Mouse (Mus musculus) frontal cortex, postnatal 14 days (tissue): ENCODE data around the gene Stk10.

Experiments
- DNase-seq, 2 experiments: peaks; one replicate each; pipeline ENCODE4 v3.0.0; 2022; ENCODE audit warnings: low spot score in 2 of 2

The Stk10 gene

DNA sequence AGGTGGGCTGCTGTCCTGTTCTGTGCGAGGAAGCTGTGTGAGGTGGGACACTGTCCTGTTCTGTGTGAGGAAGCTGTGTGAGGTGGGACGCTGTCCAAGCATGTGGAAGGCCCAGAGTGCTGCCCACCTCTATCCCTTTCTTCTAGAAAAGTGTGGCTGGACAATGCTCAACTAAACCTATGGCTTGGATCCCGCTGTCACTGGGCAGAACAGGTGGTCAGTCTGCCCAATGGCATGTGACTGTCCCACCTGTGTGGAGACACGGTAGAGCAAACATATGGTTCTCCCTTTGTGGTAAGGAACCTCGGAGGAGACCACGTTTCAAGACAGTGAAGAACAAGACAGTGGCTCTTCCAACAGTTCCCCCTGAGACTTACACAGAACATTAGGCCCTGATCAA is 94.8 kb downstream of the Stk10 start:
- no peak for DNase-seq

DNA sequence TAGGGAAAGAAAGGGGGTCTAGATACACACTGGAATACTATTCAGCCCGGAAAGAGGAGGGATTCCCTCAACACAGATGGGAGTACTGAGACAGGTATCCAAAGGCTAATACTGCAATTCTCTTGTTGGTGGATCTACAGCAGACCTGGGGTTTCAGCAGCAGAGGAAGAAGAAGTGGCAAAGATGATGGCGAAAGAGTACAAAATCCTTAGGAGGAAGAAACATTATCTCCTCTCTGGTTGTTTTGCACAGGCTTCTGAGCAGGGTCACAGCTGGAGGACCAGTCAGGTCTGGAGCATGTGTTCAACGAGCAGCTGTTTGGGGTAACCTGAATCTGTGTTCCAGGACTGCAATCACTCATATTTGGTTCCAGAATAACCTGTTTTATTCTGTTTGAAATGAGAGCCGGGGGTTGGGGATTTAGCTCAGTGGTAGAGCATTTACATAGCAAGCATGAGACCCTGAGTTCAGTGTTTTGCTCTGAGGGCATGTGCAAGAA is 96.7 kb downstream of the Stk10 start:
- DNase-seq = no peak

DNA sequence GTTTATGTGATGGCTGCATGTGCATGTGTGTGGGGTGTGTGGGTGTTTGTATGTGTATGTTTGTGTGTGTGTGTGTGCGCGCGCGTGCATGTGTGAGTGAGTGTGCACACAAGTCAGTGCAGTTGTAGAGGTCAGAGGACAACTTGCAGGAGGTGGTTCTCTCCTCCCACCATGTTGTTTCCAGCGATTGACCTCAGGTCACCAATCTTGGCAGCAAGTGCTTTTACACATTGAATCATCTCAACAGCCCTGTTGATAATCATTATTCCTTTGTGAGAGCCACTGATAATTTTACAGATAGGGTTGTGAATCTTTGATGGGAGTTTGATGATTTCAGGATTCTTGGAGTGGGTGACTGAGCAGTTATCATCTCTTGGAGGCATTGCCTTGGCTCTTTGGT is 99.6 kb downstream of the Stk10 start:
- DNase-seq = no peak

DNA sequence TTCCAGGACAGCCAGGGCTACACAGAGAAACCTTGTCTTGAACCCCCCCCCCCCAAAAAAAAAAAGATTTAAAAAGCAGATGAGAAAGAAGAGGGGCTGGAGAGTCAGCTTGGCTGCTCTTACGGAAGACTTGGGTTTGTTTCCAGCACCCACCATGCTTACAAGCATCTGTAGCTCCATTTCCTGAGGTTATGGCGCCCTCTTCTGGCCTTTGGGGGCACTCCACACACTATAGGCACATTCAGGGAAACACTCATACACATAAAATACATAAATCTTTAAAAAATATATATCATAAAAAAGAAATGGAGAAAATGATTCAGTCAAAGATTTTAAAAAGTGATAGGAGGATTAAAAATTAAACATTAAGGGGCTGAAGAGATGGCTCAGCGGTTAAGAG is 100.4 kb downstream of the Stk10 start:
- no peak for DNase-seq

DNA sequence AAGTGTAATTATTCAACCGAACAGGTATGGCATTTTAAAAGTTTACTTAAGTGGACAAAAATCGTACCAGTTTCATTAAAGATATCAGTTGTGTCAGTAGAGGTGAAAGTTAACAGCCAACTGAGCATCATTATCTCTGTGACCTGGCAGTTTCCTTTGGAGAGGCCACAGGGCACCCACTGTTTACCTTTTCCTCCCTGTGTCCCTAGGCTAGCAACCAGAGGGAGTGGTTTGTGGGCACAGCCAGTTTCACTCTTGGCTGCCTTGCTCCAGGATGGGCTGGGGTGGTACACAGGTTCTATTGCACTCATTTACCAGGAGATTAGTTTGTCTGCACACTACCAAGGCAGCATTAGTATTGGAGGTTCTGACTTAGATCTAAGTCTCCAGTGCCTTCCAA is 101.0 kb downstream of the Stk10 start:
- no peak for DNase-seq

DNA sequence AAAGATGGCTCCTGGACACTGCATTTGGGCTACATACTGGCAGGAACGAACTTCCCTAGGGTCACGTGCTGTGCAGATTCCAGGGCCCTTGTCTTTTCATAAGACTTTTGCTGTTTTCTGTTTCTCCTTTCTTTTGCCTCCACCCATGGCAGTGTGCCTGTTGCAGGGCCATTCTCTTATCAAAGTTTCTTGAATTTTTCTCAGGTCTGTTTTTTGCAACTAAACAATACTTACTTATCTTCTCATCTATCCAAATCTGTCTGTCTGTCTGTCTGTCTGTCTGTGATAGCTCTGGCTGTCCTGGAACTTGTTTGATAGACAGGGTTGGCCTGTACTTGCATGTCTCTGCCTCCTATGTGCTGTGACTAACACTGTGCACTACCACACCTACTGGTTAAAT is 101.7 kb downstream of the Stk10 start:
- DNase-seq = no peak

DNA sequence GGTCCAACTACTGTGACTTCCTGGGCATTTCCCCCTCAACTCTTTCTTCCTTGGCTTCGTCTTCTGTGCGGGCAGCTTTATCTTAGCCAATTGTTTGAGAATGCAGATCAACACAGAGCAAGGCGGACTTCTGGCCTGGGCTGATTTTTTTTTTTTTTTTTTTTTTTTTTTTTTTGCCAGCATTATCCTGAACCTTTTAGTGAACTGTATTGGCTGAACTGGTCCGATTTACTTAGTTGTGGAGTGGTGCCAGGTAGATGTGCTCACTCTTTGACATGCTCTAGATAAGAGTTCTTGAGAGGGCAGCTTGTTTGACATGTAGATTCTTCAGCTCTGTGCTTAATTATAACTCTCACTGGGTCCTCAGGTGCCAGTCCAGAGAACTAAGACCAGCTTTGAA is 103.2 kb downstream of the Stk10 start:
- DNase-seq = no peak

DNA sequence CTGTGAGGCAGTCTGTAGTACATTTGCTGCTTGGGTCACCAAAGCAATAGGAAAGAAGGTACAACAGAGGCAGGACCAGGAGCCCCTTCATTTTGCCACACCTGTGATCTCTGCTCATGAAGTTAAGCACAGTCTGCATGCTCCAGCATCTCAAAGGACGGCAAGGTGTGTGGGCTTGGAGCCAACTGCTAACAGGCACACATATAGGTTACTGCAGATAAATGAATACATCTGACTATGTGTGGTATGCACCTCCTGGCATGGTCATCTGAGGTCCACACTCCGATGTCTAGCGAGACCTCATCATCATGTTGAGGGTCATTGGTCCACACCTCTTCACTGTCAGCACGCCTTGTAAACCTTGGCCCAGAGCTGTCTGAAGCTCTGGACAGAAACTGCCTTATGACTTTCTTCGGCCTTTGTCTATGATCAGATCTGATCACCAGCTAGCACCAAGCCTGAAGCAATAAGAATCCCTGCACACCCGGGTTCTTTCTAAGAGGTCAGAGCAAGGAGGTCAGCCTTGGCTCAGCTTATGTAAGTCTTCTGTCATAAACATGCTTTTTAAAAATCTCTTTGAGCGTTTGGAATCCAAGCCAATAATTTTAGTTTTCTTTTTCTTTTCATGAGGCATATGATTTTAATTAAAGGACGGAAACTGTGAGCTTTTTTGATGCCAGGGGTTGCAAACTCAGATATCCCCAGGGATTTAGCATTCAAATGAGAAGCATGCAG is 105.6 kb downstream of the Stk10 start:
- no peak for DNase-seq

DNA sequence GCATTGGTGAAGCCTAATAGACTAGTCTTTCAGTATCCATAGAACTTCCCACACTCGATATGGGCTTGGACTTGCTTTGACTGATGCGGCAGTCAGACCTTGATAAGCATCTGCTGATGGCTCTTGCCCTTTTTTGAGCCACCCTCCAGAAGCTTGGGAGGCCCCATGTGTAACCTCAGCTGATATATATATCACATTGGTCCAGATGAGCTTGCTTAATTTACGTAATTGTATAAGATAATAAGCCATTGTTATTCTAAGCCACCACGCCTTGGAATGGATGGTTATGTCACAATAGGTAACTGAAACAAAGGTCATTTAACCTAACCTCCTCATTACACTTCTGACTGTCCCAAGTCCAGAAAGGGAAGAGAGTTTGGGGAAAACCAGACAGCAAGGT is 107.5 kb downstream of the Stk10 start:
- no peak for DNase-seq

DNA sequence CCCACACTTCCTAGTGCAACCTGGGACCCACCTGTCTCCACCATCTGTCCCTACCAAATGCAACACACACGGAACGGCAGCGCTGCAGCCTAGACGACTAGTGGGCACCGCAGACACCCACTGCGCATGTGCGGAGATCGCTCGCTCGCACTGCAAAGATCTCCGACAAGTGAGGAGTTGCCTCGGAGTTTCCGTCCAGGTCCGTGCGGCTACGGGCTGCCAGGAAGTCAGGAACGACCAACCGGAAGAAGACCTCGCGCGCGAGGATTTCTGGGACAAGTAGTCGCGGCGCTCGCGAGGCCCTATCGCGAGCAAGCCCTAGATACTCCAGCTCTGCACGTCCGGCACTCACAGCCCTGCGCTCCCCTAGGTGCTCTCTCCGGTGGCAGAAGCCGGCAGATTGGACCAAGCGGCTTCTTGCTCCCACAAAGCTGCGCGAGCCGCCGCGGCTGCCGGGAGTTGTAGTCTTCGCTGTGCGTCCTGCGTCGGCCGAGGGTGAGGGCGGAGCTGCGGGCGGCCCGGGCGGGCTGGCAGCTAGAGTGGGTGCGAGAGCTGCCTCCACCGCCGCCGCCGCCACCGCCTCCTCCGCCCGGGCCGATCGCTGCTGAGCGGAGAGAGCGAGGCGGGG is 109.3 kb downstream of the Stk10 start, which contains the start of gene Fbxw11:
Fbxw11 (plus strand) TSS at position 476 of the 628 bp plus-strand sequence.
- DNase-seq = peak; percentile 93 to 94

DNA sequence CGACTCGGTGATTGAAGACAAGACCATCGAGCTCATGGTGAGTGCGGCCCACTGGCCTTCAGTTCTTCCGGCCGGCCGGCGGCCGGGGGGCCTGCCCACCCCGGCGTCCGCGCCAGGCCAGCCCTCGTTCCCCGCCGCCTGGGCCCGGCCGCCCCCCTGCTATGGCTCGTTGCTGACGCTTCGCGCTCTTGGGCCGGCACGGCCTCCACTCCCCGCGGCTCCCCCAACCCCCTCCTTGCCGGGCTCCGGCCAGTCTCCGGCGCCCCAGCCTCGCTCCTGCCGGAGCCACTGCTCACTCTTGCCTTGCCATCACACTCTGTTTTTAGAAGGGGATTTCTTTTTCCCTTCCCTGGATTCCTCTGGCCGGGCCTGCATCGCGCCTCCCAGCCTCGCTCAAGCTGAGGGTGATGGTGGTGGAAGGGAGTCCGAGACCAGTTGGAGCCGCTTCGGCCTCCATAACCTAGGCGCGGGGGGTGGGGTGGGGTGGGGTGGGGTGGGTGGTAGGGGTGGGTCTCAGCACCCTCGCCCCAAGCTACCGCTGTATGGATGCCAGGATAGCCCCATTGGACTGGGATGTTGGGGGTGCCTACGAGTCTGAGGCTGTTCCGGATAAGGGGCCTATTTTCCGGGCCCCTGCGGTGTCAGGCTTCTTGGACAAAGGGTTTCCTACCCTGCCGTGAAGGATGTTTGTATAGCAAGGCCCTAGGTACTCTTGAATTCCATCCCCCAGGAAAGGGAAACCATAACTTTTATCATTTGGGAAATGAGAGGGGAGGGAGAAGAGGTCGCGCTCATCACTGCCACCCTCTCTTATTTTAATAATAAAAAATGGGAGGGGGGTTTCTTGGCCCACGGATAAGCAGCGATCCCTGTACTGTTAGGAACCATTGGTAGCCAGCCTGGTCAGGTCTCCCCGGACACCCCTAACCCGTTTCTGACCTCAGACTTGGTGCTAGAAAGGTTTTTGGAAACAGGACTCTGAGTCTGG is 110.1 kb downstream of the Stk10 start:
- DNase-seq = peak; percentile 24 to 28

DNA sequence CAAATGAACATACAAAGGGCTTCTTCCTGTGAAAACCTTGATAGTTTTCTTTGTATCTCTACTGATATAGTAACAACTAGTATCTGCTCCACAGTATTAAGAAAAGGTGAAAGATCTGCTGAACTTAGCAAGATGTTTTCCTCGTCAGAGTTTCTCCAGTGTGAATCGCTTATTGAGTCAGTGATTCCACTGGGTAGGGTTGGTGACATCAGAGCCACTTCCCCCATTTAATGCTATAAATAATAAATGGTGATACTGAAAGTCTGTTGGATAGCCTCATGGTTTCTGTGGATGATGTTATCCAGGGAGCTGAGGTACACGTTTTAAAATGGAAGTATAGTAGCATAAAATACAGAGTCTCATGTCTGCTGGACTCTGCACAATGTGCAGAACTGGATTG is 110.9 kb downstream of the Stk10 start:
- no peak for DNase-seq

DNA sequence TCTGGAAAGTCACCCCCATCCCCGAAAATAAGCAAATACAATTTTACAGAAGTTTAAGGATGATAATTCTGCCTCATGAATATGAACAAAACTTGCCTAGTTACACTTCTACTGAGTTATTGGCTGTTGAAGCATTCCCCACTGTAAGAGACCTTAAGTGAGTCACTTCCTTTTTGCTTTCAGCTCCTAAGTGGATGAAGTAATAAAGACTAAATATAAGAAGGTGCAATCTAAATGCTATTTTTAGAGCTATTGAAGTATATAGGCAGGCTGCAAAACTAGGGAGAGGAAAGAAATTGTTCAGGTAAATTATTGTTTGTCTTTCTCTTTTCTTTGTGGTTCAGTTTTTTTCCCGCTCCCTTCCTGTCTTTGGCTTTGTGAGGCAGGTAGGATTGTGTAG is 114.2 kb downstream of the Stk10 start:
- no peak for DNase-seq

DNA sequence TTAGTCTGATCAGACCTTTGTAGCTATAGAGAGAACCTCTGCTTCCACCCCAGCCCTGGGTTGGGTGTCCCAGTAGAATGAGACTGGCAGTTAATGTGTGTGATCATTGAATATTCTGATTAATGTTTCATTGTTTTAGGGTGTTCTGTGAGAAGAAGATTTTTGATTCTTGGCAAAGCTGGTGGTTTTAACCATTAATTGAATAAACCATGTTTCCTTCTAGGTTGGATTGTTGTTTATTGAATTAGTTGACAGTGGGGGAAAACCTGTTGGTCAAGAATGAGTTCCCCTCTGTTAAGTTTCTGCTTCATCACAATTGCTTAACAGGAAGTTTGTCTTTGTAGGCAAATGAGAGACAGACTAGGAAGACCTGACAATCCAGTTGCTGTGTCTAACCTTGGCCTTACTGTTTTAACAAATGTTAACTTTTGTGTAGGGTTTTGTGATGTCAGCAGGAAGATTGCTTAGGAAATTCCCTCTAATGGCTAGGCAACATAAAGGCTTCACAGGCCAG is 117.2 kb downstream of the Stk10 start:
- no peak for DNase-seq

DNA sequence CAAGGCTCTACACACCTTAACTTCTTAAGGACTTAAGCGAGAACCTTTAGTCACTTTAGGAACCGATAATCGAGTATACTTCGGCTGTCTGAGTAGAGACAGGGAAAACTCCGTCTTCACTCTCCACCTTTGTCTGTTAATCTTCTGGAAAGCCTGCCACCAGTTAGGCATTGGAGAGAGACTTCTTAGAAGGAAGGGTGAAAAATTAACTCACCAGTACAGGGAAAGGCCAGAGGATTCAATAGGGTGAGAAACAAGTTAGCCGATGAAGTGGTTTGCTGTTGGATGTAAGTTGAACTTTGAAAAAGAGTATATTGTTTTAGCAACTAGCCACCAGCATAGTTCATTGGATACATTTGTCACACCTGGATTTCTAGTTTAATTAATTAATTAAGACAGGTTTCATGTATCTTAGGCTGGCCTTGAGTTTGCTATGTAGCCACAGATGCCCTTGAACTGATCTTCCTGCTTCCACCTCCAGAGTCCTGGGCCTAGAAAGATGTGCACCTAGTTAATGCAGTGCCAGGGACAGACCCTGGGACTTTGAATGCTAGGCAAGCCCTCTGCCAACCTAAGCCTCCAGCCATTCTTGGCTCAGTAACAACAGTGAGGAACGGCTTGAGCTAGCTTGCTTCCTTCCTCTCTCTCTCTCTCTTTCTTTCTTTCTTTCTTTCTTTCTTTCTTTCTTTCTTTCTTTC is 117.9 kb downstream of the Stk10 start:
- DNase-seq = no peak

DNA sequence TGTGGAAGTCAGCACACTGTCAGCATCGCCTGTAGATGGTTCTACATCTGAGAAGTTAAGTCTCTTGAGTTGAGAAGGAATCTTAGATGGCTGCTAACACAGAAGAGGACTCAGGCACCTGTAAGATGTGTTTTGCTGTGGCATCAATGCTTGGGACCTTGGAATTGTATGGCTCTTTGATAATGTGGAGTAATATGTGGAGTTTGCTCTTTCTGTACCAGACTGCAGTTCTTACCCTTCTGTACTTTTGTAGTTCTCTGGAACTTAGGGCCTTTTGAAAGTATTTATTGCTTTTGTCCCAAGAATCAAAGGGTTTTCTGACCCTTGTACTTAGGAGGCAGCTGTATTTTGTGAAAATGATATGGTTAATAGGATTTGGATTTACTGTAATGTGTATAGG is 118.6 kb downstream of the Stk10 start:
- DNase-seq = no peak

DNA sequence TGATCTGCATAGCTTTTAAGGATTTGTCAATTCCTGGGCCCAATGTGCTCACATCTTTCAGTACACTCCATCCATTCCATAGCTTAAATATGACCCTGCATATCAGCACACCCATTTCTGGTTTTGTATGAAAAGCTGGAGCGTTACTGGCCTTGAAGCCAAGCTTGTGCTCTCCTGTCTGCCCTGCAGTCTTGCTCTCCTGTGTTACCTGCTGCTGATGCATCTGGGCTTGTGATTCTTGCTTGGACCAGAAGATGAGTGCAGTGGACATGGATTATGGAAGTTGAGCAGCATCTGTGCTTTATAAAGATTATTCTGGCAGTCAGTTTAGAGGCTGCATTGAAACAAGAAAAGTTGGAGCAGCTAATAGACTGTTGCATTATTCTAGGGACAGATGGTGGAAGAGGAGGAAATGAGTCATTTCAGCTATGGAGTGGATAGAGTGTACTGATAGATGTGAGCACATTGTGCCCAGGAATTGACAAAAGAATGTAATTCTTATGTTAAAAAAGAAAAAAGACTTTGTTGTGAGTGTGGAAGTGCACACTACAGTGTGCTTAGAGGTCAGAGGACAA is 129.1 kb downstream of the Stk10 start:
- no peak for DNase-seq

DNA sequence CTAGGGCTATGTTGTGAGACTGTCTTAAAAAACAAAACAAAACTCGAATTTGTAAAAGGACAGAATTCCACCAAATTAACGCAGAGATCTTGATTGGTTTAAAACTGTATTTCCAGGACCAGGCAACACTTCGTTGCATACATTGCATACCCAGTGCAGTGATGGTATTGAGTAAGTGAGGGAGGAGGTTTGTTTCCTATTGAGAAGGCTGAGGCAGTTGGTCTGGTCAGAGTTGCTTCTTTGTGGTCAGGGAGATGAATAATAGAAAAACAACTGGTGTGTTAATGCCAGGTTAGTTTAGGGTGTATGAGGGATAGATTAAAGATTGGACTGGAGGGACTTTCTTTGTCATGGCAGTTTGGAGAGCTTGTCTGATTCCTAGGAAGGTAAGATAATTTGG is 132.5 kb downstream of the Stk10 start:
- DNase-seq = no peak

DNA sequence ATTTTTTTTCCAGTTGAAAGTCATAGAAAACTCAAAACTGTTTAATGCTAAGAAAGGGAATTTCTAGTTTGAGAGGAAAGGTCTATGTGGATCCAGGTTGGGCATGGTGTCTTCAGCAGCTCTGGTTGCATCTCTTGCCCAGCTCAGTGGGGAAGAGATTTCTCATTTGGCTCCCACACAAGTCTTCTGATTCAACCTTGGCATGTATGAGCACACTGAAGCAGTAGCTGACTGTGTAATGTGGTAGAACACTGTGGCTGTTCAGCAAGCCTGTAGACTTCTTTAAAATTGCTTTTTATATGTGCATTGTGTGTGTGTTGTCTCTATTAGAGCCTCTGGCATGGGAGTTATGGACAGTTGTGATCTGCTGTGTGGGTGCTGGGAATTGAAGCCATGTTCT is 133.9 kb downstream of the Stk10 start:
- DNase-seq = no peak

DNA sequence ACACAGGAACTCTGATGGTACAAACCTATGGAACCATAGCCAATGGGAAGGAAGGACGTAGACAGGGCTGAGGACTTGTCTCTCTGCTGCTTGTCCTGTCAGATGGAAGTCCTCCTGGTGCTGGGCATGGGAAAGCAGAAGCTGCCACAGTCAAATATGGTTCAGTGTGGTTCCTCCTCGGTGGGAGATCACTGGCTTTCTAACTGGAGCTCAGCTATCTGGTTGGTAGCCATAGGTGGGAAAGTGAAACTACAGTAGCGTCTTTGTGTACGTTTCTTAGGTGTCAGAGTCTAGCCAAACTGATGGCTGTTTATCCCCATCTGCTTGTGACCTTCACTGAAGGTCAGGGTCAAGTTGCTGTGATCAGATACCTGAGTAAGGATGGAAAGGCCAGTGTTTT is 138.4 kb downstream of the Stk10 start:
- DNase-seq = no peak
